Mouse (Mus musculus) c-Kit-positive CD71-positive TER-119-positive erythroid progenitor cells, embryonic 14.5 days (primary cell): Measurements from ENCODE around the gene Akr1d1.

Experiments
- DNase-seq: peaks from one replicate; pipeline ENCODE4 v3.0.0-alpha.2; 2013; ENCODE audit warnings: low spot score

The Akr1d1 gene

DNA sequence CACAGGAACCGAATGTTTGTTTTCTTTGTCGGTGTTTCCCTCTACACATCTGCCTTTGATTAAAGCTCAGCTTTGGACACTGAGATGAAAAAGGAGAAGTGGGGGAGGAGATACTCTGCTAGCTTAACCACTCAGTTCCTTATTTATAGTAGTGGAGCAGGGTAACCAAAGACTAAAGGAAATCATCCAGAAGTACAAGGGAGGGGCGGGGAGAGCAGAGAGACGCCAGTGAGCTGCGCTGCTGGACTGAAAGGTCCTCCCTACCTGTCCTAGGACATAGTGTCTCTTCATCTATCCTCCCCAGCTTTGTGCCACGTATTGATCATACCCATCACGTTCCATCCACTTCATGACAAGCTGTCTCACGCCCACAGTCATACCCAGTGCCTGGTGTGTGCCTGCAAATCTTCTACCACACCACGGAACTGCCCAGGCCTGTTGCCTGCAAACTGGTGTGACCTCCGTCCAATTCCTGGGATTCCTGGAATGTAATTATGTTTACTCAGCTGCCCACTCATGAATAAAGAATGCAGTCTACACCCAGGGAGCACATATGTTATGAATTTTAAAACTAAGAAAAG, 87.5 kb downstream of the Akr1d1 start:
- DNase-seq: no peak
